10 mouse cellular contexts compared by ENCODE assay signal in the genomic region with DNA sequence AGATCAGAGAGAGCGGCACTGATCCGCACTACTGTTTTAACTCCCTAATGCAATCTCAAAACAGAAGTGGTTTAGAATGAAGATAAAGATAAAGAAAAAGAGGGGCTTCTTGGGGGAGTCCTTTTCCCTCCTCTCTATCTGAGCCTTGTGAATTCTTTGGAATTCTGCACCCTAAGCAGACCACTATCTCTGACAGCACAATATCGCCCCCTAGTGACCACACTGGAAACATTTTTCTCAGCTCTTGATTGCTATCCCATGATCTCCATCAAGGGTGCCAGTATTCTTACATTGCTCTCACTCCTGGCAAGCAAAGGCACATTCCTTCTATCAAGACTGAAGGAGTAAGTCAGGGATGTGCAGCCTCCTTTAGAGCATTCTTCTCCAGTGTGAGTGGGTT.
DNase-seq lines count a peak whose midpoint lies in the region; ATAC-seq and TF ChIP-seq lines count a peak whose summit lies in the region.
"Had no signal": no experiment of that assay in that cellular context is flagged by ENCODE, and none has a peak within 500 bp of the region (broad histone marks: within the 10 kb centered on the region; RNA-seq: fewer than 3 reads in every experiment).

No protein-coding gene starts in this region.

- no peak for TF ChIP-seq POLR2A in liver, adult 2 months (IDR thresholded peaks at IDR 0.05; ENCODE audit: extremely low read depth, insufficient read depth, low read length)

- H3K4me1 ChIP-seq in liver, adult 2 months (ENCODE audit: control insufficient read depth, insufficient read depth, low read length) = no peaks in the 10 kb centered on the region
- no peaks in the 10 kb centered on the region for H3K4me1 ChIP-seq in liver, embryonic 11.5 days (replicated peaks; ENCODE audit: control insufficient read depth, insufficient read depth, low read length)
- H3K4me1 ChIP-seq in embryonic facial prominence, embryonic 10.5 days = no peaks in the 10 kb centered on the region
- H3K4me1 ChIP-seq: embryonic facial prominence, embryonic 15.5 days; limb, embryonic 12.5 days had no signal

- no peak overlapping the region for H3K27ac ChIP-seq in liver, adult 2 months (replicated peaks; ENCODE audit: insufficient read depth, low read depth, low read length)
- no peak overlapping the region for H3K27ac ChIP-seq in liver, embryonic 11.5 days (ENCODE audit: low read depth, low read length)
- H3K27ac ChIP-seq in embryonic facial prominence, embryonic 10.5 days (replicated peaks) = no peak overlapping the region
- H3K27ac ChIP-seq: embryonic facial prominence, embryonic 15.5 days; limb, embryonic 12.5 days had no signal

- no peak overlapping the region for H3K9ac ChIP-seq in liver, adult 2 months (ENCODE audit: low read depth, low read length)
- H3K9ac ChIP-seq in liver, embryonic 11.5 days (ENCODE audit: low read depth, low read length) = no peak overlapping the region
- H3K9ac ChIP-seq: embryonic facial prominence, embryonic 15.5 days; limb, embryonic 12.5 days had no signal

- no peaks in the 10 kb centered on the region for H3K9me3 ChIP-seq in liver, embryonic 11.5 days (ENCODE audit: control insufficient read depth, low read length)
- no peaks in the 10 kb centered on the region for H3K9me3 ChIP-seq in embryonic facial prominence, embryonic 10.5 days
- H3K9me3 ChIP-seq: embryonic facial prominence, embryonic 15.5 days; limb, embryonic 12.5 days had no signal

- WGBS in liver, adult 2 months = 42% methylated on average over 3 of the region's 3 CpGs
- 48% methylated on average over 3 of the region's 3 CpGs for WGBS in liver, embryonic 11.5 days
- 47% methylated on average over 3 of the region's 3 CpGs for WGBS in embryonic facial prominence, embryonic 10.5 days

- H3K27me3 ChIP-seq in liver, adult 2 months (ENCODE audit: control insufficient read depth, insufficient read depth, low read length) = 0 out of 2 replicates have a peak, but pooled peaks cover 4% of the 10 kb centered on the region
- H3K27me3 ChIP-seq in liver, embryonic 11.5 days (replicated peaks; ENCODE audit: control insufficient read depth, insufficient read depth, low read length) = peaks cover 11% of the 10 kb centered on the region; the same call in 1 of the 2 replicates
- peaks cover 73% of the 10 kb centered on the region for H3K27me3 ChIP-seq in embryonic facial prominence, embryonic 10.5 days (replicated peaks; ENCODE audit: low read depth, poor library complexity, severe bottlenecking)
- H3K27me3 ChIP-seq: embryonic facial prominence, embryonic 15.5 days had no signal

- no peak for TF ChIP-seq CTCF in liver, adult 2 months (IDR thresholded peaks at IDR 0.05; ENCODE audit: low read depth, low read length)

- H3K4me3 ChIP-seq in liver, adult 2 months (ENCODE audit: insufficient read depth, low read depth, low read length) = no peak overlapping the region
- no peak overlapping the region for H3K4me3 ChIP-seq in liver, embryonic 11.5 days (ENCODE audit: low read depth, low read length)
- H3K4me3 ChIP-seq in embryonic facial prominence, embryonic 10.5 days = no peak overlapping the region
- H3K4me3 ChIP-seq: embryonic facial prominence, embryonic 15.5 days; limb, embryonic 12.5 days had no signal

- H3K36me3 ChIP-seq in liver, adult 2 months (ENCODE audit: control insufficient read depth, insufficient read depth, low read length) = no peaks in the 10 kb centered on the region
- no peaks in the 10 kb centered on the region for H3K36me3 ChIP-seq in liver, embryonic 11.5 days (ENCODE audit: control insufficient read depth, insufficient read depth, low read length)
- no peaks in the 10 kb centered on the region for H3K36me3 ChIP-seq in embryonic facial prominence, embryonic 10.5 days (replicated peaks)
- H3K36me3 ChIP-seq: embryonic facial prominence, embryonic 15.5 days; limb, embryonic 12.5 days had no signal

- ATAC-seq in liver, embryonic 11.5 days (replicated peaks; ENCODE audit: low FRiP score) = no peak
- no peak for ATAC-seq in erythroblast, adult 5-6 weeks (replicated peaks; ENCODE audit: low FRiP score, poor library complexity, severe bottlenecking)

- H3K79me2 ChIP-seq in liver, adult 2 months (ENCODE audit: control insufficient read depth, insufficient read depth, low read length) = no peaks in the 10 kb centered on the region

- peak; percentile 23 for DNase-seq in liver, adult 2 months (ENCODE audit: extremely low read depth, low read depth, low spot score)
- DNase-seq in liver, embryonic 11.5 days (ENCODE audit: low spot score) = no peak
- peak; percentile 17 for DNase-seq in adrenal gland, postnatal 25 days
- peak; percentile 45 for DNase-seq in embryonic facial prominence, embryonic 10.5 days (ENCODE audit: low spot score)
- DNase-seq in kidney, postnatal 14 days = peak; percentile 17
- peak; percentile 30 for DNase-seq in lung, postnatal 14 days
- peak; percentile 16 for DNase-seq in skeletal muscle tissue, adult 2 months (ENCODE audit: low read depth, low spot score)

- no peak overlapping the region for H3K4me2 ChIP-seq in liver, embryonic 11.5 days
- H3K4me2 ChIP-seq: embryonic facial prominence, embryonic 15.5 days; limb, embryonic 12.5 days had no signal
